Mouse (Mus musculus) midbrain, postnatal 0 days (tissue): Measurements from ENCODE around the gene Car15. TPM values are rescaled to one million over a fixed set of nuclear protein-coding genes. Genes with fewer than 3 reads are reported as not detected.
A peak's percentile ranks its signal among the peaks of the same experiment; 100 is the strongest.

ENCODE experiments used
- ATAC-seq: fragments of 200-750 bp; cut with Nextera tagmentation; 2 replicates; pipeline ENCODE4 v1.8.0; 2017; ENCODE audit warnings: moderate number of reproducible peaks, mild to moderate bottlenecking, moderate TSS enrichment, moderate library complexity; ENCODE audit not compliant: low FRiP score
- DNase-seq: peaks from one replicate; pipeline ENCODE4 v3.0.0-alpha.2; 2015; ENCODE audit warnings: low spot score
- H3K27ac ChIP-seq: fragments of 300-500 bp; sonication (generic); 2 replicates; pipeline ENCODE4 v1.5.1; 2014; ENCODE audit warnings: low read depth, mild to moderate bottlenecking, low read length, mixed read lengths
- H3K27me3 ChIP-seq: fragments of 300-500 bp; sonication (generic); 2 replicates; pipeline ENCODE4 v1.6.1; 2014; ENCODE audit warnings: low read length, control low read depth, mixed read lengths; ENCODE audit not compliant: insufficient read depth
- H3K36me3 ChIP-seq: fragments of 300-500 bp; sonication (generic); 2 replicates; pipeline ENCODE4 v1.6.1; 2014; ENCODE audit warnings: low read length, control low read depth, mixed read lengths; ENCODE audit not compliant: insufficient read depth
- H3K4me1 ChIP-seq: fragments of 300-500 bp; sonication (generic); 2 replicates; pipeline ENCODE4 v1.6.1; 2014; ENCODE audit warnings: mild to moderate bottlenecking, control low read depth, antibody characterized with exemption, low read length, mixed read lengths; ENCODE audit not compliant: insufficient read depth
- H3K4me2 ChIP-seq: fragments of 300-500 bp; sonication (generic); 2 replicates; pipeline ENCODE4 v1.6.1; 2014; ENCODE audit warnings: low read depth, mild to moderate bottlenecking, low read length, mixed read lengths; ENCODE audit not compliant: poor library complexity, severe bottlenecking
- H3K4me3 ChIP-seq: fragments of 300-500 bp; sonication (generic); 2 replicates; pipeline ENCODE4 v1.5.1; 2014; ENCODE audit warnings: low read depth, mild to moderate bottlenecking, low read length, moderate library complexity
- H3K9ac ChIP-seq: fragments of 300-500 bp; sonication (generic); replicated peaks from 2 replicates; pipeline ENCODE4 v1.6.1; 2014; ENCODE audit warnings: mild to moderate bottlenecking, low read length, moderate library complexity, mixed read lengths; ENCODE audit not compliant: poor library complexity, severe bottlenecking
- H3K9me3 ChIP-seq: fragments of 300-500 bp; sonication (generic); 2 replicates; pipeline ENCODE4 v1.6.1; 2016; ENCODE audit warnings: low read length, control low read depth
- CTCF ChIP-seq: IDR thresholded peaks from 2 replicates; pipeline ENCODE4 v1.5.1; 2016; ENCODE audit warnings: antibody characterized with exemption, mild to moderate bottlenecking
- WGBS: fragments of 180-500 bp; shearing (Covaris S2); extraction: QIAGEN DNeasy Blood & Tissue Kit; methylation state at CpG from one replicate; pipeline ENCODE4 v1.1.7; 2014; 5-methylcytosine and 5-hydroxymethylcytosine counted together
- polyA plus RNA-seq: library from polyadenylated mRNA; unstranded; fragments of >200 nt; fragmentation: Nextera tagmentation; extraction: Ambion mirVana; gene quantifications from 2 replicates; pipeline ENCODE4 v1.2.1, GENCODE M21; 2015
- total RNA-seq: library from RNA; depleted of rRNA; stranded (reverse); fragments of >200 nt; gene quantifications from 2 replicates; pipeline ENCODE4 v1.2.3, GENCODE M21; 2014; rRNA removed

The Car15 gene
- total and polyA plus RNA-seq, 2 experiments from 2014 or later, result 1.7 to 12.8 TPM

GRCm38 (mm10) chr16:17794047-17794446, 44.1 kb downstream of the Car15 start:
- H3K4me1 ChIP-seq, result peaks cover 3% of the 10 kb centered on the region; the same call in 1 of the 2 replicates
- 83% methylated on average over 4 of the region's 4 CpGs for WGBS
- no peak overlapping the region for H3K4me2 ChIP-seq
- H3K4me3 ChIP-seq, result no peak overlapping the region
- TF ChIP-seq CTCF, result no peak
- H3K9ac ChIP-seq, result no peak overlapping the region
- peaks cover 13% of the 10 kb centered on the region for H3K36me3 ChIP-seq
- H3K27ac ChIP-seq, result no peak overlapping the region
- no peak for DNase-seq
- no peaks in the 10 kb centered on the region for H3K9me3 ChIP-seq
- H3K27me3 ChIP-seq, result peaks cover 28% of the 10 kb centered on the region
- no peak for ATAC-seq

- WGBS, result 76% methylated on average over 3 of the region's 3 CpGs
- H3K36me3 ChIP-seq, result peaks cover 17% of the 10 kb centered on the region
- peaks cover 22% of the 10 kb centered on the region for H3K27me3 ChIP-seq
- H3K9me3 ChIP-seq, result no peaks in the 10 kb centered on the region
- H3K4me1 ChIP-seq, result no peaks in the 10 kb centered on the region; the same call in 1 of the 2 replicates
- no peak overlapping the region for H3K4me3 ChIP-seq
- no peak overlapping the region for H3K4me2 ChIP-seq
- DNase-seq (no peak), ATAC-seq (no peak)
- H3K27ac ChIP-seq, result no peak overlapping the region
- no peak for TF ChIP-seq CTCF
- H3K9ac ChIP-seq, result no peak overlapping the region
Observed at GRCm38 (mm10) chr16:17792728-17793127, 45.4 kb downstream of the Car15 start.

GRCm38 (mm10) chr16:17785337-17785736, 52.8 kb downstream of the Car15 start:
- ATAC-seq (no peak), DNase-seq (no peak)
- peaks cover 37% of the 10 kb centered on the region for H3K36me3 ChIP-seq
- no peak overlapping the region for H3K27ac ChIP-seq
- H3K4me1 ChIP-seq, result no peaks in the 10 kb centered on the region
- H3K4me3 ChIP-seq, result no peak overlapping the region
- no peaks in the 10 kb centered on the region for H3K9me3 ChIP-seq
- WGBS, result 50% methylated on average over 3 of the region's 3 CpGs
- no peaks in the 10 kb centered on the region for H3K27me3 ChIP-seq
- peak; percentile 63 for TF ChIP-seq CTCF
- no peak overlapping the region for H3K4me2 ChIP-seq
- no peak overlapping the region for H3K9ac ChIP-seq

Other genes starting within 250 kb of the Car15 start
- gene Smpd4, start 219.0 kb downstream of the Car15 start, total RNA-seq, result 49.9 and 58.5 TPM in 2 replicates
- 23.4 and 24.7 TPM in 2 replicates for gene Smpd4, start 219.0 kb downstream of the Car15 start, polyA plus RNA-seq
- gene Ccdc74a, start 191.9 kb downstream of the Car15 start, total RNA-seq, result 22.5 and 25.3 TPM in 2 replicates
- gene Ccdc74a, start 191.9 kb downstream of the Car15 start, polyA plus RNA-seq, result 30.8 and 35.5 TPM in 2 replicates
- 58.3 and 60.7 TPM in 2 replicates for gene Med15, start 105.5 kb downstream of the Car15 start, total RNA-seq
- 43.0 and 49.3 TPM in 2 replicates for gene Med15, start 105.5 kb downstream of the Car15 start, polyA plus RNA-seq
- gene Klhl22, start 78.7 kb downstream of the Car15 start, total RNA-seq, result 150 and 156 TPM in 2 replicates
- gene Klhl22, start 78.7 kb downstream of the Car15 start, polyA plus RNA-seq, result 79.3 and 82.6 TPM in 2 replicates
- gene Scarf2, start 41.1 kb downstream of the Car15 start, total RNA-seq, result 8.5 and 12.6 TPM in 2 replicates
- 2.1 and 2.4 TPM in 2 replicates for gene Scarf2, start 41.1 kb downstream of the Car15 start, polyA plus RNA-seq
- gene B830017H08Rik, start 5.2 kb downstream of the Car15 start, total RNA-seq, result 7.0 and 13.5 TPM in 2 replicates
- 7.8 and 8.5 TPM in 2 replicates for gene B830017H08Rik, start 5.2 kb downstream of the Car15 start, polyA plus RNA-seq
- 0.66 and 1.6 TPM in 2 replicates for gene Gm20518, start 53.3 kb upstream of the Car15 start, total RNA-seq
- 0.15 and 0.25 TPM in 2 replicates for gene Gm20518, start 53.3 kb upstream of the Car15 start, polyA plus RNA-seq
- gene Tssk1, start 55.9 kb upstream of the Car15 start, total RNA-seq, result not detected in 2 replicates
- 0.07 TPM in 1 of 2 replicates, not detected in the other for gene Tssk1, start 55.9 kb upstream of the Car15 start, polyA plus RNA-seq
- 161 and 178 TPM in 2 replicates for gene Dgcr2, start 60.2 kb upstream of the Car15 start, total RNA-seq
- gene Dgcr2, start 60.2 kb upstream of the Car15 start, polyA plus RNA-seq, result 94.0 and 95.9 TPM in 2 replicates
- not detected in 2 replicates for gene Tssk2, start 60.3 kb upstream of the Car15 start, total RNA-seq
- not detected in 2 replicates for gene Tssk2, start 60.3 kb upstream of the Car15 start, polyA plus RNA-seq
- gene Ess2, start 73.0 kb upstream of the Car15 start, total RNA-seq, result 40.4 and 52.2 TPM in 2 replicates
- 41.3 and 43.4 TPM in 2 replicates for gene Ess2, start 73.0 kb upstream of the Car15 start, polyA plus RNA-seq
- gene Gsc2, start 76.7 kb upstream of the Car15 start, total RNA-seq, result 0.61 TPM in 1 of 2 replicates, not detected in the other
- 0.31 and 0.52 TPM in 2 replicates for gene Gsc2, start 76.7 kb upstream of the Car15 start, polyA plus RNA-seq
- gene Slc25a1, start 89.9 kb upstream of the Car15 start, total RNA-seq, result 178 and 184 TPM in 2 replicates
- 146 and 155 TPM in 2 replicates for gene Slc25a1, start 89.9 kb upstream of the Car15 start, polyA plus RNA-seq
- not detected in 2 replicates for gene Vpreb2, start 142.1 kb upstream of the Car15 start, total RNA-seq
- not detected in 2 replicates for gene Vpreb2, start 142.1 kb upstream of the Car15 start, polyA plus RNA-seq
- gene Dgcr6, start 214.5 kb upstream of the Car15 start, total RNA-seq, result 64.0 and 68.5 TPM in 2 replicates
- gene Dgcr6, start 214.5 kb upstream of the Car15 start, polyA plus RNA-seq, result 164 and 172 TPM in 2 replicates